Mouse (Mus musculus): ENCODE results near the gene Dchs1.

DNA sequence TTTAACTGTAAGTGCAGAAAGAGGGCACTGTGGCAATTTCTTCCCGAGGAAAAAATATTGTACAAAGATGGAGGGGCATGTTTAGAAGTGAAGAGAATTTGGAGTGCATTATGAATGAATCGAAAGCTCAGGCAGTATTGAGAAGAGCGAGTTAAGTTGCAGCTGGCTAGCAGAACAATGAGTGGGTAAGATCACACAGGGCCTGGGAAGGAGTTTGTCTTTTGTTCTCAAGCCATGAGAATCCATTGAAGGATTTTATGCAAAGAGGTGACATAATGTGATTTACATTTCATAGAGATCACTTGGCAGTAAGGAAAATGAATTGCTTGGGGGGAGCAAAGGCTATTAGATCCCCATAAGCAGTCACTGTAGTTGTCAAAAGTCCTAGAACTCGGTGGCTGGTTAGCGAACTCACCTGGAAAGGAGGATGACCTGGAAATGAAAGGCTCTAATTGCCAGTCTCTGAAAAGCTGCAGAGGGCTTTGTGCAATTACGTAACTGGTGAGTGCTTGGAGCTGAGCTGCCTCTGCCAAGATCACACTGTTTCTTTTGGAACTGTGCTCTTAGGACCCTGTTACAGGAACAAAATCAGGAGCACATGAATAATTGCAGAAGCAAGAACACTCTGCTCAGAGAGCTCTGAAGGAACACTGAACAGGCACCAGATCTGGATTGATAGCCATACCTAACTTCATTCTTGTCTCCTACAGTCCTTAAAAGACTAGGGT, 58.6 kb downstream of the Dchs1 start:
- TF ChIP-seq CTCF (IDR thresholded peaks at IDR 0.05; ENCODE audit: extremely low read depth, insufficient read length, insufficient replicate concordance, low read depth, low read length) (no peak), POLR2A (IDR thresholded peaks at IDR 0.05; ENCODE audit: low read depth, low read length) (no peak)

Data from small intestine, adult 2 months (tissue).